Mouse (Mus musculus): Measurements from ENCODE around the gene Cypt2.

DNA sequence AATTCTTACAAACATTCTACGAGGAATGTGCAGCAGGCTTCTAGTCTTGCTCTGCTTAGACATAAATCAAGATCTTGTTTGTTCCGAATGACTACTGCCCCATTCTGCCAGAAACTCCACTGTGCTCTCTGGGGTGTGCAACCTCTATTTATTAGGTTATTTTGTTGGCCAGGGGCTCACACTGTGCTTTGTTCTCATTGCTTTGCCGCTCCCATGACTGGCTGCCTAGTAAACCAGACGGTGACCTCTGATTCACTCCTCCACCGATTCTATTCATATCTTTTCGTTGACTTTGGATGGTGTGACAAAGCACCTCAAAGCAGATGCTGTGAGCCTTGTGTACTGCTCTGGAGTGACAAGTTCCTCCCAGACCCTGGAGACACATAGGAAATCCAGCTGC, 46.7 kb downstream of the Cypt2 start:
- no peak for TF ChIP-seq POLR2A (IDR thresholded peaks at IDR 0.05; ENCODE audit: insufficient read depth, low read depth, low read length)
- no peak for TF ChIP-seq CTCF (IDR thresholded peaks at IDR 0.05)

All from heart, adult 2 months (tissue).